Mouse (Mus musculus) lung, postnatal 36 days (tissue): Measurements from ENCODE around the gene Trim50.
"Not testable (repeated sequence)": the region's sequence is repeated elsewhere in the genome, so short reads cannot be mapped to it uniquely, and the experiment has no call there.

Experiments
- DNase-seq: peaks from one replicate; pipeline ENCODE4 v3.0.0; 2022; ENCODE audit warnings: mixed read lengths

The Trim50 gene

DNA sequence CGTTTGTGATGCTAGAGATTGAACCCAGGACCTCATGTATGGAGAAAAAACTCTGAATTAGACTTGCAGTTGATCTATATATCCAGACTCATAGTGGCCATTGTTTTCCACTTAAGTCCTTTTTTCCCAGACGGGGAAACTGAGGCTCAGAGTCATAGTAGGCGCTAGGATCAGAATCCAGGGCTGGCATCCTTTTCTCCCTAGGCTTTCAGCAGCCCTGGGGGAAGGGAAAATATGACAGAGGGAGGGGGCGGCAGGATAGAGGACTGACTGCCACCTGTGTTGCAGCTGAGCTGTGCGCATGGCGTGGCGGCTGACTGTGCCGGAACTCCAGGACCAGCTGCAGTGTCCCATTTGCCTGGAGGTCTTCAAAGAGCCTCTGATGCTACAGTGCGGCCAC lies at the start of gene Trim50:
Gene Trim50 (plus strand): TSS at position 301 of the 400 bp plus-strand sequence.
- DNase-seq: no peak

DNA sequence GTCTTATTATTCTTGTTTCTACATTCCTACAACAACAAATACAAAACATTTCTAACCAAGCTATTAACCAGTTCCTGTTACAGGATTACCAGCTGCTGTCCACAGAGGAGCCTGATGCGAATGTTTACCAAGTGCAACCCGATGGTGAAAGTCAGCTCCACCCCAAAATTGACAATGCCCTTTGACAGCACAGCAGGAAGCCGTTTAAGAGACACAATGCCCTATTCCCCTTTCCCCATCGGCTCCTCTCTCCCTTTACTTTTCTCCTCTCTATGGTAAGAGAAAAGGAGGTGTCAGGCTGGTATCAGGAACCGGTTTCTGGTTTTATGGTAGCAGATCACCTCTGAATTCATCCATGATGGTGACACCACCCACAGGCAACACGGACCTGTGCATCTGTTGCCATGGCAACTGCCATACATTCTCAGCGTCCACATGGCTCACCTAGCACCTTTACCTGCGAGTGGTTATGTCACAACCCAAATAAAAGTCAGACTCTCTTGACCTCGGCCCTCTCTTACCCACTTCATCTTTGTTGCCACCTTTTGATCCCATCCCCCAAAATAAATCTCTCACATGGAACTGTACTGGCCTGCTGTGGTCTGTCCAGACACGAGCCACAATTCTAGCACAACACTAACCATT lies 46.7 kb upstream of the Trim50 start:
- DNase-seq: no peak

DNA sequence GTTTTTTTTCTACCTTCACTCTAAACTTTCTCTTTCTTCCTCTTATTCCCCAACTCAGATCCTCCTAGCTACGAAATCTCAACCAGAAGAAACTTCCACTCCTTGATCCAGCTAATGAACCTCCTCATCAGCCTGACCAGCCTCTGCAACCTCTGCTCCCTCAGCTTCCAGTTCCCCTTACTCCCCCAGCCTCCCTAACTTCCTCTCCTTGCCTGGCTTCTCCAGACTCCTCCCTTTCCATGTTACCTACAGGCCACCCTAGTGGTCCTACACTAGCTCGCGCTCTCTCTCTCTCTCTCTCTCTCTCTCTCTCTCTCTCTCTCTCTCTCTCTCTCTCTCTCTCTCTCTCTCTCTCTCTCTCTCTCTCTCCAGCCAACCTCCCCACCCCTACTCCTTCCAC lies 36.9 kb upstream of the Trim50 start:
- DNase-seq: no peak

DNA sequence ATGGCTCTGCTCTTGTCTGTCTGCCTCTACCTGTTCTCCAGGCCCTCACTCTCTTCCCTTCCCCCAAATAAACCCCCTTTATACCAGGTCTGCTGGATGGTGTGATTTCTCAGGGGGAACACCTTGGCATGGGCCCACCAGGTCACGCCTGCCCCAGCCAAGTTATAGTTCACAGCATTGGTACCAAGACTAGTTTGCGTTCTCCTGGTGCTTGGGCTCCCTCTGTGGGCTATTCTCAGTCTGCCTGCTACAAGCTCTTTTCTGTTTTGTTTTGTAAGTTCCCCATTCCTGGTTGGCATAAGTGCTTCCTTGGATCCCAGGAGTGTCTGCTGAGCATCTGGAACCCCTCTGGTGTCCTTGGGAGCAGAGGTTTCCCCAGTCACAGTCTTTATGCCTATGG lies 33.2 kb upstream of the Trim50 start:
- no peak for DNase-seq

DNA sequence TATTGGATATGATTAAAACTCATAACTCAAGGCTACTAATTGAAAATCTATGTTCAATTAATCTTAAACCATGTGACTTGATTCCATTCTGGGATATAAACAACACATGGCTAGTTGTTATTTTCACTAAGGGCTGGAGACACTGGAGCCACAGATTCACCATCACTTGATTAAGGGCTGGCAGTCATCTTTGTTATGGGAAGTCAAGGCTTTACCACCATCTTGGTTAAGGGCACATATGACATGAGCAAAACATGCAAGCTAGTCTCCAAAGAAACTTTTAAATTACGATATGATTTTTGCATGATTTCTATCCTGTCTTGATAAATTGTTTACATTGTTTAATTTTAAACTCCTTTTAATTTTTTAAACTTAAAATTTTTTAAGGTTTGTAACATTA lies 30.9 kb upstream of the Trim50 start:
- no peak for DNase-seq

DNA sequence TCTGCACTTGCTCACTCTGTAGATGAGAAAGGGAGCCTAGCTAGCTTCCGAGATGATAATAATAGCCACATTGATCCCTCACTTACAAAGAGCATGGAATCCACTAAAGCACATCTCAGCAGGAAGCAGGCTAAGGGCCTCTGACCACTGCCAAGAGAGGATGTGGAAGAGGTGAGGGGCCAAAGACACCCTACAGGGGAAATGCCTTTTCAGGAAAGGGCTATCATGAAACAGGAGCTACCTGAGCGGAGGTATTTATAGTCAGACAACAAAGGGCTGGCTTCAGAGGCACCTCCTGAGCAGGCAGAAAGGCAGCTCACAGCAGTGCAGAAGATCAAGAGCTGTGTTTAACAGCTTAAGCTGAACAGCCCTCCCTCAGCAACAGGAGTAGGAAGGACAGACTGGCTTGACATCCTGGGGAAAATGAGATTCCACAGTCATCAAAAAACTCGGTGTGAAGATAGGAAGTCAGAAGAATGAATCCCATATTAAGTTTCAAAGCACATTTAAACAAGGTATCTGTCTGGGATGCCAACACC lies 26.9 kb upstream of the Trim50 start:
- no peak for DNase-seq

DNA sequence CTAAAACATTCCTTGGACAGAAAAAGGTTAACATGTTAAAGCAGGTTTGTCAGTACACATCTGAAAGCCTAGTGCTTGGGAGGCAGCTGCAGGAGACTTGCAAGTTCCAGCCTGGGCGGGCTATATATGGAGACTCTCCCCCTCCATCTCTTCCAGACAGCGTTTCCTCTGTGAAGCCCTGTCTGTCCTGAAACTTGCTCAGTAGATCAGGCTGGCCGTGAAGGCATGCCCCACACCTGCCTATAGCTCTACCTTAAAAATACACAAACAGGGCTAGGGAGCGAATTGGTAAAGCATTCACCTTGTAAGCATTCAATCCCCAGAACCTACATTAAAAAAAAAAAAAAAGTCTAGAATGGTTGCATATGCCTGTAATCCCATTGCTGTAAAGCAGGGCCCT lies 23.6 kb upstream of the Trim50 start:
- DNase-seq: no peak

DNA sequence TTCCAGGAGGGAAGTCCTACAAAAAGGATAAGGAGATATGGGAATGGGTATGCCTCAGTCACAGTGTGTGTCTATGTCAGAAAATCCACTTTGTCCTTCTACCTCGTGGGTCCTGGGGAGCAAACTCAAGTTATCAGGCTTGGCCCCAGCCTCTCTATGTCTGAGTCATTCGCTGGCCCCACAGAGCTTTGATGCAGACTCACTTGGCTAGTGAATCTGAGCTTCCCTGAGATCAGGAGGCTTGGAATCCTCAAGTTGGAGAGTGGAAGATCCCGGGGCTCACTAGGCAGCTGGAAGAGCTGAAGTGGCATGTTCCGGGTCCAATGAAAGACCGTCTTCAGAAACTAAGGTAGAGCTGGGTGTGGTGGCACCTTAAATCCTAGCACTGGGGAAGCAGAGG lies 22.9 kb upstream of the Trim50 start:
- no peak for DNase-seq

DNA sequence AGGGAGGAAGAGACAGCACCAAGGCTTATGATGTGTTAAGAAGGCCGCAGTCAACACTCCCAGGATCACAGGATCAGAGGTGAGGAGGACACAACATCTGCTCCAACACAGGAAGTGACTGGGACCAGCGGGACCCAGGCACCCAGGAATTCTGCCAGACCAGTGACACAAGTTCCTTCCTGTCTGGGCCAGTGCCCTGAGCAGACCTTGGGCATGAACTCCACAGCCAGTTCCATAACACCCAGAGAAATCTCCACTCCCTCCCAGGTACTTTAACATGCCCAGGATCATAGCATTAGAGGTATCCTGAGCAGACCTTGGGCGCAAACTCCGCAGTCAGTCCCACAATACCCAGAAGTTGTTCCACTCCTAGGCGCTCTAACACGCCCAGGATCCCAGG lies 21.9 kb upstream of the Trim50 start:
- DNase-seq: peak; percentile 3

DNA sequence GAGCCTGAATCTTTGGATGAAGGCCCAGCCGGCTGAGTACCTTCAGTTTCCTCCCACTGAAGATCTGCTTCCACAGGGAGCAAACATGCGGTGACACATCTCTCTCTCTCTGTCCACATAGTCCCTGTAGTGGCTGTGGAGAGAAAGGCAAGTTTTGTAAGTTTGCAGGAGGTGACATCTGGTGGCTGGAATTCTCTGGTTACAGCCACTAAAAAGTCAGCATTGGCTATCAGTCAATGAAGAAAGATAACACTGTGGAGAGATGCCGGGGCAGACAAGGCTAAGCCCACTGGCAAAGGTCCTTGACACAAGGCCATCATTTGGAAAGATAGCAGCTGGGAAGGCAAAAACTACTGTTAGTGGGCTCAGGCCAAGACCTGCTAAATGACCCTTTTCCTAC lies 15.5 kb upstream of the Trim50 start:
- DNase-seq: no peak

DNA sequence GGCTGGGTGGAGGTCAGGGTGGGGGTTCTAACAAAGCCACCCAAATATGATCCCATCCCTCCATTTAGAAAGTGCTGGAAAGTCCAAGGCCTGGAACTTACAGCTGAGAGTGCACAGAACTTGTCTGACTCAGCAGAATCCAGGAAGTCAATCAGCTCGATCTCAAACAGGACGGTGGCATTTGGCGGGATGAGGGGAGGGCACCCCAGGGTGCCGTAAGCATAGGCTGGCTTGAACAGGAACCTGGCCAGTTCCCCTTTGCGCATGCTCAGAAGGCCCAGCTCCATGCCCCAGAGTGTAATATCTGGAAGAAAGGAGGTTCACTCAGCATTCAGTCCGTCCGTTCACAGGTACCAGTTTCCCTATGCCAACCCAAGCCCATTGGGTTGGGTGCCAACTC lies 7.1 kb upstream of the Trim50 start:
- DNase-seq: no peak

DNA sequence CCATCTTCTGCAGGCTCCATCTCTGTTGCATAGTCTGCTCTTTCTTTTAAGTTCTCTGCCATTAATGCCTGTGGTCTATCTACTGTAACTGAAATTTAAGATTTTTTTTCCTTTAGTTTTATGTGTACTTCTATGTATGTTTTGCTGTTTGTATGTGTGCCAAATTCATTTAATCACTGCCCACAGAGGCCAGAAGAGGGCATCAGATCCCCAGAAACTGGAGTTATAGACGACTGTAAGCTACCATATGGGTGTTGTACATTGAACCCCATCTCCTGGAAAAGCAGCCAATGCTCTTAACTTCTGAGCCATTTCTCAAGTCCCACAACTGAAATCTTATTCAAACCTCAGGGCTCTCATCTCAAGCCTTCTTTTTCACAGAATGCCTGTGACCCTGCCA lies 6.7 kb upstream of the Trim50 start:
- no peak for DNase-seq

DNA sequence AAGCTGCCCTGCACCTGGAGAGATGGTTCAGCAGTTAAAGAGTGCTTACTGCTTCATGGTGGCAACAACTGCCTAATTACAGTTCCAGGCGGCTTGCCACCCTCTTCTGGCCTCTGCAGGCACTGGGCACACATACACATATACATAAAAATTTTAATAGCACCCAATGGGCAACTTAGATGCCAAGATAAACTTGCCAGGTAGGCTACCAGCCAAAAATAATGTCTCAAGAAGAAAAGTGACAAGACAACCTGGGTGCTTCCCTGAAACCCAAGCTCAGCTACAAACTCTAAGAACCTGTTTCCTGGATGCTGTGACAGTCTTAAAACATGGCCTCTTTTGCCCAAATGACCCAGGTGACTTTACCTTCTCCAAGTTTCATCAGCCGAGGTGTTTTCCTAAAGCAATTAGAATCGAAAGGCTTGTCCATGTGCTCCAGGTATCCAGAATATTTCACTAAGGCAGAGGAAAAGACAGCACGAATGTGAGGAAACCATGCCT lies 5.5 kb upstream of the Trim50 start:
- no peak for DNase-seq

DNA sequence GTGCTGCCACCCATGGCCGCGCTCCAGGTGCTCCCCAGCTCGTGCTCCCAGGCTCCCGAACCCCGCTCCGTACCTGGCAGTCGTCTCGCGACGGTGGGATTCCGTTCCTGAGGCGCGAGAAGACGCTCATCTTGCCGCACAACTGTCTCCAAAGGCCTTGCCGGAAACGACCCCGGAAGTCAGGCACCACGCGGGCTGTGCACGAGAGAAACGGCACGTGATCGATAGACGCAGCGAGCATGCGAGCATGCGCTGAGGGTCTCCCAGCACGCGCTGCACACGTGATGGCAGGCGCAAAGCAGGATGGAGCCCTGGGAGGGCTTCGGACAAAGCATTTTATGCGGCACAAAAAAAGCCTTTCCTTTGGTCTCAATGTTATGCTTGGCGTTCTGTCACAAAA lies 3.2 kb upstream of the Trim50 start, which contains the start of gene Fkbp6:
Gene Fkbp6 (minus strand): TSS at position 183 of the 400 bp plus-strand sequence.
- DNase-seq: no peak

DNA sequence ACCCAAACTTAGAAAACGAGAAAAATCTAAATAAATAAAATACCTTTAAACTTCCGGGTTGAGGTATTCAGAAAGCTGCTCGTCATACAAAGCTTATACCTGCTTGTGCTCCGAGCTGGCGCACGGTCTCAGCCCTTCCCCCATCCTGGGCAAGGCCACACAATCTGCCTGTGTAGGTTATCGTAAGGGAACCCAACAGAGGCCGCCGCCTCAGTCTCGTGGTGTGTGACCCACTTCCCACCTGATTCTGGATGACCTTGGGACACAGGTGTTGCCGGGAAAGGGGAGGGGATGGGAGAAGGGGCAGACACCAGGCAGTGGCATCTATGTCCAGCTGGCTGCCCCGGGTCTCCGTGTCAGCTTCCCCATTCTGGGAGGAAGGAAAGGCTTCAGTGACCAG lies 1.5 kb upstream of the Trim50 start:
- no peak for DNase-seq

DNA sequence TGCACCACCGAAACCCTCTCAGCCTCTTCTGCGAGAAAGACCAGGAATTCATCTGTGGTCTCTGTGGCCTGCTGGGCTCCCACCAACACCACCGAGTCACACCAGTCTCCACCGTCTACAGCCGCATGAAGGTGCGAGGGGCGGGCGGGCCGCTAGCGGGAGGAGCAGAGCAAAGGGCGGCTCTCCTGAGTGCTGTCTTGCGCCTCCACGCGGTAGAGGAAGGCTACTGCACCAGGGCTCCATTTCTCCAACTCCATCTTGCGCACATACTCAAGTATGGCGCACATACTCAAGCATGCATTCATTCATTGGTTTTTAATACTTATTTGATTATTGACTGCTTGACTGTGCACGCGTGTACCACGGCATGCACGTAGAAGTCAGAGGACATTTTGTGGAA lies 469 bp downstream of the Trim50 start:
- DNase-seq: no peak

DNA sequence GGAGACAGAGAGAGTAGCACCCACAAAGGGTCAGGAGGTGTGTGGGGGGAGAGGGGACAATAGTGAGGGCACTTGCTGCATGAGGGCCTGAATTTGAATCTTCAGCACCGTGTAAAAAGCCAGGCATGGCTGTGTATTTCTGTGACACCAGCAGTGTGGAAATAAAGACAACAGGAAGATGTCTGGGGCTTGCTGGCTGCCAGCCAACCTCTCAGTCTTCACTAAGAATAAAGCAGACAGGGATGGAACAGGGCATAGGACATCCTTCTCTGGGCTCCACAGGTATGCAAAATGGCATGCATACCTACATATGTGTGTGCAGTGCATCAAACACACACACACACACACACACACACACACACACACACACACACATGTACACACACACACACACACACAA lies 3.0 kb downstream of the Trim50 start:
- no peak for DNase-seq

DNA sequence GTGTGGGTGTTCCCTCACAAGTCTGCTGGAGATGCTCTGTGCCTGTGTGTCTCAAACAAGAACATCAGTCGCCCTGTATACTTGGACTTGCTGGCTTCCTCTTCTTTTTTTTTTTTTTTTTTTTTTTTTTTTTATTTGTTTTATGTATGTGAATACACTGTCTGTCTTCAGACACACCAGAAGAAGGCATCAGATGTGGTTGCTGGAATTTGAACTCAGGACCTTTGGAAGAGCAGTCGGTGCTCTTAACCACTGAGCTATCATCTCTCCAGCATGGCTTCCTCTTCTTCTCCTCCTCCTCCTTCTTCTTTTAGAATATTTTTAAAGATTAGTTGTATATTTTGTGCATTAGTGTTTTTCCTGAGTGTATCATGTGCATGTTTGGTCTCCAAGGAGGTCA lies 4.5 kb downstream of the Trim50 start:
- DNase-seq: peak; percentile 53

DNA sequence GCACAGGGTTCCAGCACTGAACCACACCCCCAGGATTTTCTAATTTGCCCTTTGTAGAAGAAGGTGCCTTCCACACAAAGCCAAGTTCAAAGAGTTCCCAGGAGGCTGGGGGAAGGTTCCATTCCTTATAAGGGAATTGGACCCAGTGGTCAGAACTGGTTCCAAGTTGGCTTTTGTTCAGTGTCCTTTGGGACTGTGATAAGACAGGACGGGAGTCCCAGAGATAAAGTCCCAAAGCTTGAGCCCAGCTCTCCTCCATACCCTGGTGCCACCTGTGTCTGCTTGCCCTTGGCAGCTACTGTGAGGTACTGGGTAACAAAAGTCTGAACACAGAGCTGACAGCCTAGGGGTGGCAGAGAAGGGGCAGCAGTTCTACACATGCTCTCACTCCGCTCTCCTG lies 6.7 kb downstream of the Trim50 start:
- no peak for DNase-seq

DNA sequence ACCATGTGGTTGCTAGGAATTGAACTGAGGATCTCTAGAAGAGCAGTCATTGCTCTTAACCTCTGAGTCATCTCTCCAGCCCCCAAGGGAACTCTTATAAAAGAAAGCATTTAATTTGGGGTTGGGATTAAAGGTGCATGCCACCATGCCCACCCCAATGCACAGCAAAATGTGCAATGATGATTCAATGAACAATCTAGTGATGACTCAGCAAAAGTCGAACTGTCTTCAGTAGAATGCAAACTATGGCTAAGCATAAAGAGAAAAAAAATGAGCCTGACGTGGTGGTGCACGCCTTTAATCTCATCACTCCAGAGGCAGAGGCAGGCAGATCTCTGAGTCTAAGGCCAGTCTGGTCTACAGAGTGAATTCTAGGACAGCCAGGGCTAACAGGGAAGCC lies 9.5 kb downstream of the Trim50 start:
- no peak for DNase-seq

DNA sequence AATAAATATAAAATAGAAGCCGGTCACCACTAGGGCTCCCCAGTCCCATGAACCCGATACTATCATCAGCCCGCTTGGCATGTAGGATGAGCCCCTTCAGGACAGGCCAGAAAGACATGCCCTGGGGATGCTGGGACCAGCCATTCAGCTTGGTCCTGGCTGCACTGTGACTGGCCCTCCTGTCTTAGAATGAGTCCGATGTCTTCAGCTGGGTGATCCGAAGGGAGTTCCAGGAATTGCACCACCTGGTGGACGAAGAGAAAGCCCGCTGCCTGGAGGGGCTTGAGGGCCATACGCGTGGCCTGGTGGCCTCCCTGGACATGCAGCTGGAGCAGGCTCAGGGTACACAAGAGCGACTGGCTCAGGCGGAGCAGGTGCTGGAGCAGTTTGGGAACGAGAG lies 10.4 kb downstream of the Trim50 start:
- peak; percentile 19 for DNase-seq

DNA sequence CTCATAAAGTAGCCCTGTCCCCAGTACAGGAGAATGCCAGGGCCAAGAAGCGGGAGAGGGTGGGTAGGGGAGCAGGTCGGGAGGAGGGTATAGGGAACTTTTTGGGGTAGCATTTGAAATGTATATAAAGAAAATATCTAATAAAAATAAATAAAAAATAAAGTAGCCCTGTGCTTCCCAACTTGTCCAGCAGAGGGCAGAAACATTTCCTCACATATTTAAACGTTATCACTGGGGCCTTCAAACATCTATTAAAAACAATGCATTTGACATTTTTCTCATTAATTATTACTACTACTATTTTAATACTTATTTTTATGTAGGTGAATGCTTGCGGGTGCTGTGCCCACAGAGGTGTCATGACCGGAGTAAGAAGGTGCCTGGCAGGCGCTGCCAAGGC lies 14.7 kb downstream of the Trim50 start:
- DNase-seq: peak; percentile 50

DNA sequence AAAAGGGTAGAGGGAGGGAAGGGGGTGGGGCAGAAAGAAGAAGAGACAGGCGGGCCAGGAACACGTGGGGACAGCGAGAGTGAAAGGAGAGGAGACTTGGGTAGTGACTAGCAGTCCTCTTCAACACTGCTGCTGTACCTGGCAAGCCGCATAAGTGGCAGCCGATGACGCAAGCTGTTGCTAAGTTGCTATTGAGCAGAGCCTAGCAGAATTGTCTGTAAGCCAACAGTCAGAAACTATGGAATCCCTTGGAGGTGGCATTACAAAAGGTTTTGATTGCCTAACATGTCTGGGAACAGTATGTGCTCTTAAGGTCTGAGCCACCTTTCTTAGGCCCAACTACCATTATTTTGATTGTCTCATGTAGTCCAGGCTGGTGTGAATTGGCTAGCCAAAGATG lies 15.2 kb downstream of the Trim50 start:
- DNase-seq: peak; percentile 41

DNA sequence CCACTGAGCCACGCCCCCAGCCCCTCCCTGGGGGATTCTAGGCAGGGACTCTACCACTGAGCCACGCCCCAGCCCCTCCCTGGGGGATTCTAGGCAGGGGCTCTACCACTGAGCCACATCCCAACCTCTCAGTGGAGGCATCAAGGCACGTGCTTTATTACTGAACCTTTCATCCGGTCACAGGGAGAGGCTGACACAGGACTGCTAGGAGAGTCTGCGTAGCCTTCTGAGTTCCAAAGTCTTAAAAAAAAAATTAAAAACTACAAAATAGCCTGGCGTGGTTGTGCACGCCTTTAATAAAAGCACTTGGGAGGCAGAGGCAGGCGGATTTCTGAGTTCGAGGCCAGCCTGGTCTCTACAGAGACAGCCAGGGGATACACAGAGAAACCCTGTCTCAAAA lies 16.1 kb downstream of the Trim50 start:
- not testable (repeated sequence) for DNase-seq
